Mouse (Mus musculus) ES-CJ7 (cell line): ENCODE data around the gene Olfr1532-ps1.
"Not testable (repeated sequence)": the region's sequence is repeated elsewhere in the genome, so short reads cannot be mapped to it uniquely, and the experiment has no call there.

ENCODE experiments used
- DNase-seq: peaks from one replicate; pipeline ENCODE4 v3.0.0; 2011; ENCODE audit warnings: low read depth, low spot score

The Olfr1532-ps1 gene

GRCm38 (mm10) chr7:106907676-106908075 is at the start of gene Olfr1532-ps1:
TSS of gene Olfr1532-ps1 (plus strand) at chr7:106908001.
- no peak for DNase-seq

GRCm38 (mm10) chr7:106862885-106863284 is 44.9 kb upstream of the Olfr1532-ps1 start, which contains the start of gene Olfr704:
TSS of gene Olfr704 (plus strand) at chr7:106863185.
- DNase-seq = no peak

- DNase-seq = no peak
Measured at GRCm38 (mm10) chr7:106876791-106877190, 31.0 kb upstream of the Olfr1532-ps1 start, which contains the start of gene Olfr705. TSS of gene Olfr705 (minus strand) at chr7:106876891.

- DNase-seq = no peak
Measured at GRCm38 (mm10) chr7:106888062-106888461, 19.7 kb upstream of the Olfr1532-ps1 start, which contains the start of gene Olfr706. TSS of gene Olfr706 (minus strand) at chr7:106888162.

- not testable (repeated sequence) for DNase-seq
Measured at GRCm38 (mm10) chr7:106901141-106901540, 6.7 kb upstream of the Olfr1532-ps1 start, which contains the start of gene Olfr707. TSS of gene Olfr707 (minus strand) at chr7:106901241.

- not testable (repeated sequence) for DNase-seq
Measured at GRCm38 (mm10) chr7:106920961-106921360, 13.2 kb downstream of the Olfr1532-ps1 start.

GRCm38 (mm10) chr7:106932119-106932518 is 24.3 kb downstream of the Olfr1532-ps1 start, which contains the start of gene Olfr709-ps1:
TSS of gene Olfr709-ps1 (minus strand) at chr7:106932219.
- DNase-seq = no peak

- DNase-seq = no peak
Measured at GRCm38 (mm10) chr7:106948212-106948611, 40.4 kb downstream of the Olfr1532-ps1 start, which contains the start of gene Olfr710. TSS of gene Olfr710 (minus strand) at chr7:106948312.

- no peak for DNase-seq
Measured at GRCm38 (mm10) chr7:106963837-106964236, 56.0 kb downstream of the Olfr1532-ps1 start, which contains the start of gene Olfr6. TSS of gene Olfr6 (minus strand) at chr7:106963937.
